Mouse (Mus musculus) neutrophil, adult 83 days (primary cell): ENCODE measurements around the gene Fyn. TPM values are rescaled to one million over a fixed set of nuclear protein-coding genes. Genes with fewer than 3 reads are reported as not detected.

Experiments
- total RNA-seq, 2 experiments: library from RNA; stranded (reverse); gene quantifications; one replicate each; pipeline ENCODE4 v1.2.4; 2023

Fyn gene
- 1 to 10 TPM; 6.8 TPM for total RNA-seq

DNA sequence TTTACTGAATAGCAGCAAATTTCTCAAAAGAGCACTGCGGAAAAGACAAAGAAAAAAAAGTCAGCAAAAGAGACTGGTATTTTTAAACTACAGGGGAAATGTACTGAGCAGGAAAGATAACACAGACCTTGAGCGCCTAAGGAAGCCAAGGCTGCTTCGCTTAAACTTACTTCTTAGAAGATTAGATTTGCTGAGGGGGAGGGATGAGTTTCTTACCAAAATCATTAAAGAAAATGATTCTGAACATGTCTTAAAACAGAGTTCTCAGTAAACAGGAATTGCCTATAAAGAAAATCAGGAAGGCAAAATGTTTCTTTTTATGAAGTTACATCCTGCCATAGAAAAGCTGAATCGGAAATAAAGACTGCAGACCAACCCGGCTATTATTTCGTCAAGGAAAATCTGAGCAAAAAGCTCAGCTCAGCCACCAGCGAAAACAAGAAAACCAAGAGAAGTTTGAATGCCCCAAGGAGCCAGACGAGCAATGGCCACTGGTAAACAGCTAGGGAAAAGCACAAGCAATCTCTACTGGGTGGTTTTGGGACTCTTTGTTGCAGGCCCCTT is at the start of gene Fyn:
Fyn (plus strand) TSS at position 284 of the 564 bp plus-strand sequence.

DNA sequence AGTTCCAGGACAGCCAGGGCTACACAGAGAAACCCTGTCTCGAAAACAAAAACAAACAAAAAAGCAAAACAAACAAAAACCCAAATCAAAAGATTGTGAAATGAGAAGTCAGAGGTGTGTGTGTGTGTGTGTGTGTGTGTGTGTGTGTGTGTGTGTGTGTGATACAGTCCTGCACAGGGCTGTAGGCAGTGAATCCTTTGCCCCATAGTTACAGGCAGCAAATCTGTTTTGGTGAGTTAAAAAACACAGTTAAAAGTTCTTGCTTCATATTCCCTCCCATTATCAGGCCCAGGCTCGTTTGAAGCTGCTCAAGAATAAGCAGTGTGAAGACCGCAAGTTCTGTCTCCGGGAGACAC is 244.0 kb downstream of the Fyn start, which contains the start of gene Traf3ip2:
Traf3ip2 (plus strand) TSS at position 302 of the 356 bp plus-strand sequence.

Other genes with a start within 250 kb of the Fyn start
- not detected for gene Fam229b, start 234.9 kb upstream of the Fyn start, total RNA-seq
- 1 to 10 TPM; 6.6 to 7.9 TPM for gene Tube1, start 234.9 kb upstream of the Fyn start, total RNA-seq
- 10 to 100 TPM; 13.3 to 18.0 TPM for gene Ccn6, start 205.1 kb upstream of the Fyn start, total RNA-seq
- gene Traf3ip2, start 244.1 kb downstream of the Fyn start, total RNA-seq = 1 to 10 TPM; 3.2 to 7.6 TPM